Mouse (Mus musculus) ES-E14 (cell line): ENCODE data around the gene Hs2st1.

ENCODE experiments used
- CHD2 ChIP-seq: IDR thresholded peaks from 2 replicates; pipeline ENCODE4 v1.6.1; 2014; ENCODE audit warnings: mild to moderate bottlenecking, low read depth, low read length, inconsistent platforms
- MAFK ChIP-seq: IDR thresholded peaks from 2 replicates; pipeline ENCODE4 v1.6.1; 2014; ENCODE audit warnings: mild to moderate bottlenecking, low read depth, low read length, inconsistent platforms; ENCODE audit not compliant: insufficient read depth
- ZC3H11A ChIP-seq: IDR thresholded peaks from 2 replicates; pipeline ENCODE4 v1.6.1; 2012; ENCODE audit warnings: low read depth, mild to moderate bottlenecking, inconsistent platforms, low read length, borderline replicate concordance
- ZNF384 ChIP-seq: IDR thresholded peaks from 2 replicates; pipeline ENCODE4 v1.6.1; 2012; ENCODE audit warnings: low read depth, low read length, inconsistent platforms

- no peak for TF ChIP-seq ZNF384
- no peak for TF ChIP-seq ZC3H11A
- no peak for TF ChIP-seq MAFK
- TF ChIP-seq CHD2 = no peak
These were observed 95.3 kb downstream of the Hs2st1 start for GRCm38 (mm10) chr3:144474726-144475125.
